Mouse (Mus musculus): ENCODE data around the gene Fosb.

The Fosb gene

GRCm38 (mm10) chr7:19332709-19333352 is 23.0 kb upstream of the Fosb start:
- peak; percentile 68 for DNase-seq (ENCODE audit: extremely low spot score, low spot score)

GRCm38 (mm10) chr7:19331910-19332309 is 22.1 kb upstream of the Fosb start:
- no peak for DNase-seq (ENCODE audit: extremely low spot score, low spot score)

GRCm38 (mm10) chr7:19328425-19328824 is 18.6 kb upstream of the Fosb start:
- DNase-seq (ENCODE audit: extremely low spot score, low spot score) = no peak

- no peak for DNase-seq (ENCODE audit: extremely low spot score, low spot score)
Observed at GRCm38 (mm10) chr7:19327782-19328181, 17.9 kb upstream of the Fosb start.

GRCm38 (mm10) chr7:19327128-19327527 is 17.3 kb upstream of the Fosb start:
- DNase-seq (ENCODE audit: extremely low spot score, low spot score) = peak; percentile 85

- DNase-seq (ENCODE audit: extremely low spot score, low spot score) = peak; percentile 90
Observed at GRCm38 (mm10) chr7:19326359-19326758, 16.5 kb upstream of the Fosb start.

GRCm38 (mm10) chr7:19325262-19326199 is 15.7 kb upstream of the Fosb start:
- DNase-seq (ENCODE audit: extremely low spot score, low spot score) = no peak

- DNase-seq (ENCODE audit: extremely low spot score, low spot score) = no peak
Observed at GRCm38 (mm10) chr7:19324221-19324620, 14.4 kb upstream of the Fosb start.

- DNase-seq (ENCODE audit: extremely low spot score, low spot score) = no peak
Observed at GRCm38 (mm10) chr7:19322489-19322888, 12.6 kb upstream of the Fosb start.

- DNase-seq (ENCODE audit: extremely low spot score, low spot score) = no peak
Observed at GRCm38 (mm10) chr7:19321464-19321863, 11.6 kb upstream of the Fosb start.

- DNase-seq (ENCODE audit: extremely low spot score, low spot score) = no peak
Observed at GRCm38 (mm10) chr7:19320637-19321036, 10.8 kb upstream of the Fosb start.

GRCm38 (mm10) chr7:19319906-19320305 is 10.1 kb upstream of the Fosb start:
- DNase-seq (ENCODE audit: extremely low spot score, low spot score) = peak; percentile 97

- peak; percentile 31 for DNase-seq (ENCODE audit: extremely low spot score, low spot score)
Observed at GRCm38 (mm10) chr7:19319458-19319857, 9.6 kb upstream of the Fosb start.

GRCm38 (mm10) chr7:19318676-19319075 is 8.8 kb upstream of the Fosb start:
- no peak for DNase-seq (ENCODE audit: extremely low spot score, low spot score)

- no peak for DNase-seq (ENCODE audit: extremely low spot score, low spot score)
Observed at GRCm38 (mm10) chr7:19318201-19318600, 8.3 kb upstream of the Fosb start.

- no peak for DNase-seq (ENCODE audit: extremely low spot score, low spot score)
Observed at GRCm38 (mm10) chr7:19316451-19317161, 6.8 kb upstream of the Fosb start.

- no peak for DNase-seq (ENCODE audit: extremely low spot score, low spot score)
Observed at GRCm38 (mm10) chr7:19314033-19314432, 4.2 kb upstream of the Fosb start.

GRCm38 (mm10) chr7:19311991-19312390 is 2.1 kb upstream of the Fosb start:
- DNase-seq (ENCODE audit: extremely low spot score, low spot score) = no peak

GRCm38 (mm10) chr7:19309278-19309883 is 470 bp downstream of the Fosb start:
- DNase-seq (ENCODE audit: extremely low spot score, low spot score) = peak; percentile 44

- peak; percentile 99 for DNase-seq (ENCODE audit: extremely low spot score, low spot score)
Observed at GRCm38 (mm10) chr7:19308454-19309277, 1.2 kb downstream of the Fosb start.
